Mouse (Mus musculus) CH12.LX (cell line): Measurements from ENCODE around the gene 4931423N10Rik.

ENCODE experiments used
- BHLHE40 ChIP-seq: IDR thresholded peaks from 2 replicates; pipeline ENCODE4 v1.6.1; 2011; ENCODE audit warnings: mild to moderate bottlenecking, low read depth, low read length, improper control_type of control experiment
- CHD2 ChIP-seq: IDR thresholded peaks from 2 replicates; pipeline ENCODE4 v1.6.1; 2011; ENCODE audit warnings: low read length, improper control_type of control experiment
- CTCF ChIP-seq, 2 experiments: IDR thresholded peaks in 1 of 2; conservative IDR thresholded peaks in 1 of 2; 2 replicates each; pipeline ENCODE4 v1.5.1; 2011 to 2012; ENCODE audit warnings: low read depth in 2 of 2, low read length in 2 of 2, improper control_type of control experiment in 1 of 2, inconsistent platforms in 1 of 2, mild to moderate bottlenecking in 1 of 2, moderate library complexity in 1 of 2
- EP300 ChIP-seq: IDR thresholded peaks from 2 replicates; pipeline ENCODE4 v1.6.1; 2011; ENCODE audit warnings: low read length, improper control_type of control experiment
- GABPA ChIP-seq: IDR thresholded peaks from 2 replicates; pipeline ENCODE4 v1.6.1; 2012; ENCODE audit warnings: low read depth, low read length, improper control_type of control experiment, inconsistent platforms; ENCODE audit not compliant: insufficient replicate concordance
- HCFC1 ChIP-seq: IDR thresholded peaks from 2 replicates; pipeline ENCODE4 v1.6.1; 2012; ENCODE audit warnings: low read depth, mild to moderate bottlenecking, inconsistent platforms, low read length, improper control_type of control experiment
- NELFE ChIP-seq: IDR thresholded peaks from 2 replicates; pipeline ENCODE4 v1.6.1; 2011; ENCODE audit warnings: low read depth, low read length, improper control_type of control experiment
- PAX5 ChIP-seq: IDR thresholded peaks from 2 replicates; pipeline ENCODE4 v1.6.1; 2012; ENCODE audit warnings: low read length, inconsistent platforms, mixed read lengths
- POLR2A ChIP-seq: IDR thresholded peaks from 2 replicates; pipeline ENCODE4 v1.6.1; 2011; ENCODE audit warnings: low read depth, mild to moderate bottlenecking, improper control_type of control experiment, low read length
- RCOR1 ChIP-seq: conservative IDR thresholded peaks from 2 replicates; pipeline ENCODE4 v1.6.1; 2012; ENCODE audit warnings: low read depth, mild to moderate bottlenecking, inconsistent platforms, low read length, improper control_type of control experiment
- TCF12 ChIP-seq: IDR thresholded peaks from 2 replicates; pipeline ENCODE4 v1.6.1; 2014; ENCODE audit warnings: low read depth, mild to moderate bottlenecking, inconsistent platforms, low read length, improper control_type of control experiment
- USF1 ChIP-seq: IDR thresholded peaks from 2 replicates; pipeline ENCODE4 v1.6.1; 2014; ENCODE audit warnings: low read depth, mild to moderate bottlenecking, inconsistent platforms, low read length, improper control_type of control experiment
- ZC3H11A ChIP-seq: IDR thresholded peaks from 2 replicates; pipeline ENCODE4 v1.6.1; 2012; ENCODE audit warnings: low read depth, mild to moderate bottlenecking, inconsistent platforms, low read length, improper control_type of control experiment
- ZKSCAN1 ChIP-seq: IDR thresholded peaks from 2 replicates; pipeline ENCODE4 v1.6.1; 2012; ENCODE audit warnings: low read depth, inconsistent platforms, low read length, improper control_type of control experiment, borderline replicate concordance

GRCm38 (mm10) chr2:23228463-23228862 lies 21.2 kb downstream of the 4931423N10Rik start:
- no peak for TF ChIP-seq CTCF (conservative IDR thresholded peaks at IDR 0.05 in 1 of 2, IDR thresholded peaks at IDR 0.05 in 1 of 2; ENCODE audit: low read depth in 2 of 2, low read length in 2 of 2)
- no peak for TF ChIP-seq HCFC1
- no peak for TF ChIP-seq ZKSCAN1
- TF ChIP-seq RCOR1: no peak
- no peak for TF ChIP-seq POLR2A
- no peak for TF ChIP-seq NELFE
- no peak for TF ChIP-seq GABPA
- TF ChIP-seq ZC3H11A: no peak
- no peak for TF ChIP-seq BHLHE40
- no peak for TF ChIP-seq EP300
- TF ChIP-seq USF1: no peak
- no peak for TF ChIP-seq PAX5
- no peak for TF ChIP-seq TCF12
- no peak for TF ChIP-seq CHD2
